Mouse (Mus musculus): ENCODE measurements around the gene Cmss1.

Cmss1 gene

DNA sequence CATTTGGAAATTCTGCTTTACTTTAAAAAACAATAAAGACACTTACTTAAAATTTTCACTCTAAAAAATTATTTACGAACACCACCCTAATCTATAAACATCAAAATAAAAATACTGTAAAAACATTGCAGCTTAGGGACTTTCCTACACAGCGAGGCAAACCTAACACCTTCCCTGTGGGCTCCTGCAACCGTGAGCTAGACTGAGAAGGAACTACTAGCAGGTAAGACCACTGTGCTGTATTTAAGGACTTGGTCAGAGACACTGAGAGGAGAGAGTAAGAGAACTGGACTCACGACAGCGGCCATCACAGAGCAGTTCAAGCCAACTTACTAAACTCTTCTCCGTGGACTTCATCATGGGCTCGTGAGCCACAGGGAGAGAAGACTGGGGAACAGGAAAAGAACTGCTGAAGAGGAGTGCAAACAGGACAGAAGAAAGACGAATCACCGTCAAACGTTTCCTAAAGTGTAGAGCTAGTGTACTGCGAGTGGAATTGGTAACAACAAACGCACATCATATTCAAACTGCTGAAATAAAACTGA, 136.3 kb downstream of the Cmss1 start:
- DNase-seq = no peak

- no peak for DNase-seq
These were observed 136.8 kb downstream of the Cmss1 start for GRCm38 (mm10) chr16:57469869-57470268.

- DNase-seq = no peak
These were observed 137.4 kb downstream of the Cmss1 start for GRCm38 (mm10) chr16:57469301-57469700.

DNA sequence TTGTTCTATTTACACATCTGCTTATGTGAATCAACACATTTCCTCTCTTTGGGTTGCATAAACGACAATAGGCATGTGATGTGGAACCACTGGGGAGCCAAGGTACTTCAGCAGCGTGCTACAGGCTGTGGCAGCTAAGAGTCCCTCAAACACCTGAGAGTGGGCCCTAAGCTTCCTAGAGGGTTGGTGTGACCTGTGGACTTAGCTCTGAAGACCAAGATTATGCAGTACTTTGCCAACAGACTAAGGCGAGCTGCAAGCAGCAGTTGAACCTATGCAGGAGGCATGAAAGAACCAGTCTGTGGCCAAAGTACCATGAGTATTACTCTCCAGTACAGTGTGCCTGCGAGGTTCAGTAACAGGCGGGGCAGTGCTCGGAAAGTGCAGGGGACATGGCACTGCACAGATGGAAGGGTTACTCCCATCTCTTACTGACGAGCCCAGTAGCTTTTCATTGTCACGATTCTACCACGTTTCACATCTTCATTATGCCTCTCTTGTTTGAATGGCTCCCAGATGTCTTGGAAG, 141.2 kb downstream of the Cmss1 start:
- no peak for DNase-seq

- DNase-seq = no peak
These were observed 150.7 kb downstream of the Cmss1 start for GRCm38 (mm10) chr16:57456003-57456402.

- no peak for DNase-seq
These were observed 151.1 kb downstream of the Cmss1 start for GRCm38 (mm10) chr16:57455573-57455972.

DNA sequence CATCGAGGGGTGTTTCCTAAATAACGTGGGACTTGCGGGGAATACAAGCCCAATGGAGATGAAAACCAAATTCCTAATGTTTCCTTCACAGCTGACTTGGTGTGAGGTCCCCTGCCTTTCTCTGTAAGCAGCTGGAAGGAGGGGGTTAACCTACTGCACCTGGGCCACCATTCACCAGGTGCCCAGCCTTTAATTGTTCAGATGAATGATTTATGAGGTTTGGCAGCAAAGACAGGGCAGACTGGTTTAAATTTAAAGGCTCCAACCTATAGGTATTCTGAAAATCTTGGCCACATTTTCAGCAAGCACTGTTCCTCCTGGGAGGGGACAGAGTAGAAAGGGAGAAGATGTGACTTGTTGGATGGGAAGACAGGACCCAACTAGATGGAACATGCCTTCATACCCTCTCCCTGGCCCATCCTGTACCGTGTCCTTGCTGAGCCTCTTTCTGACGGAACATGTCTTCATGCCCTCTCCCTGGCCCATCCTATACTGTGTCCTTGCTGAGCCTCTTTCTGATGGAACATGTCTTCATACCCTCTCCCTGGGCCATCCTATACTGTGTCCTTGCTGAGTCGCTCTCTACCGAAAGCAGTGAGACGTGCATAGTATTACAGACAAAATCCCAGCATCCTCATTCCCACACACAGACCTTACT, 152.4 kb downstream of the Cmss1 start:
- no peak for DNase-seq

GRCm38 (mm10) chr16:57453009-57453408, 153.7 kb downstream of the Cmss1 start:
- no peak for DNase-seq

DNA sequence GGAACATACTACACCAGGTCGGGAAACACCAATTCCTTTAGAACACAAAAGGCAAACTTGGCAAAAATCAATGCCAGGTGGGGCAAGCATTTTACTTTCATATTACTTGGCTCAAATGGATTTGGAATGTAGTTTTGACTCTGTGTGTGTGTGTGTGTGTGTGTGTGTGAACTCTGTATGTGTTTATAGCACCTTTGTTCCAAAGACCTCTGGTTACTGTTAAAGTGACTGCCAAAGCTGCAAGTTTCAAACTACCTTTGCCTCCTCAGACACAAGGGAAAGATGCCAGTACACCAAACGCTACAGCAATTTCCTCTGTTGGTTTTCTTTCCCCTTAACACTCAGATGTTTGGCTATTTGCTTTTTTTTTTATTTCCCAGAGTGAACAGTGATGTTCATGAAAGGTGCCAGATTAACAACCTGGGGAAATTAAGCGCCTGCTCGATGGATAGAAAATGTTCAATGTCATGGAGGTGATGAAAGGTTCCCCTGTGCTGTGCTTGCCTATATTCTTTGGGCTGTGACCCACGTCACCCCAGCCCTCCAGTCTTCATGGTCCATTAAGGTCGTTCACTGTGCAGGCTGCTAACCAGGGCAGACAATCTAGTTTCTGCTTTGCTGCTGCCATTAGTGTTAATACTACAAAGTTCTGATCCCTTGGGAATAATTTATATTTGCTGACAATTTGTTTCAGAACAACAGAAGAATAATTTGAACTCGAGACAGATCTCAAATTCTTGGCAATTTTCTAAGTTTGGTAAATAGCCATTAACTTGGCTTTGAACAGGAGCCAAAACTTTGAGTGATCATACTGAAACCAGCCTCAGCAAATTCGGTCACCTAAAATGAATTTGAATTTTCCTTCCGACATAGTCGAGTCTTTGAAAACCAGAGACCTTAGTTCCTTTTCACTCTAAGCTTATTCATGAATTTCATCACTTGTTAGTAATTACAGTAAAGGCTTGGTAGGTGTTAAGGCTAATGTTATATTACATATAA, 161.3 kb downstream of the Cmss1 start:
- peak in 1 of 2 experiments; percentile 48 for DNase-seq

DNA sequence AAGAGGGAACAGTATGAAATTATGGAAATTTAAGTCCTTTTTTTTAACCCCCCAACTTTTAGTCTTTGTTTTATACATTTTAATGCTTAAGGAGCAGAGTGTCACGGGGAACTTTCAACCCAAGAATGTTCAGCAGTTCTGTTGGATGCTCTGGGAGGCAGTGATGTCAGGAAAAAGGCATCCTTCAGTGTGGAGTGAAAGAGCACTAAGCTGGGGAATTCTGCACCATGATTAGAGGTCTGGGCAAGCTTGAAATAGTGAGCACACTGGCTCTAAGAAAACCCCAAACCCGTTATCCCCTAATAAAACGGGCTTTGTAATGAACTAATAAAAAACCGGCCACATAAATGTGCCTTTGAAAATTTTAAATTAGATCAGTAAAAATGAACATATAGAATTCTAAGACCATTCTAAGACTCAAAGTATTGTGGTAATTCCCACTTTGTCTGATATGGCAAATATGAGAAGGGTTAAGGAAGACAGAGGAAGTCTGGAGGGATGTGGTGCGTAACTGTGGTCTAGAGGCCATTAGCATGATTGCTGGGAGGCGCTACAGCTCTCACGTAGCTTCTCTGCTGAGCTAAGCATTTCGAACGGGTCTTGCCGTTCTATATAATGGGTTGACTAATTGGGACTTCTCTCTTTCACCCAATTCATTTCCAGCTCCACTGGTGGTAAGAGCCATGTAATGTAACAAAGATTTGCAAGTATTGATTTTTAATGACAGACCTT, 165.8 kb downstream of the Cmss1 start:
- DNase-seq = no peak

DNA sequence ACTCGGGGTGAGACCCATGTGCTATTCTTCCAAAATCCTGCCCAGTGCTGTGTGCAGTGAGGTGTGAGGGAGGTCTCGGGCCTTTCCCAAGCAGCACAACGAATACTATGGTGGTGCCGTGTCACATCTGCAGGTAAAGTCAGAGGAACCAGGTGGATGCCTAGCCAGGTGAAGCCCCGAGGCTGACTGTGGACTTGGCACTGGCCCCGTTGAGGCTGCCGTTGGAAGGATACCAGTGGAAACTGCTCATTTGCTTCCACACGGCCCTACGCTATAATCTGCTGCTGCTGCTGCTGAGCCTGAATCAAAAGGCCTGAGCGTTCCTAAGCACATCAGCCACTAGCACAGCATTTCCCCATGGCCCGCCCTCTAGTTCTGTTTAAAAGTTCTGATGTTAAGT, 167.5 kb downstream of the Cmss1 start:
- peak; percentile 33 to 49 for DNase-seq

GRCm38 (mm10) chr16:57438288-57438685, 168.4 kb downstream of the Cmss1 start:
- no peak for DNase-seq

GRCm38 (mm10) chr16:57437523-57438287, 169.0 kb downstream of the Cmss1 start:
- DNase-seq = no peak

DNA sequence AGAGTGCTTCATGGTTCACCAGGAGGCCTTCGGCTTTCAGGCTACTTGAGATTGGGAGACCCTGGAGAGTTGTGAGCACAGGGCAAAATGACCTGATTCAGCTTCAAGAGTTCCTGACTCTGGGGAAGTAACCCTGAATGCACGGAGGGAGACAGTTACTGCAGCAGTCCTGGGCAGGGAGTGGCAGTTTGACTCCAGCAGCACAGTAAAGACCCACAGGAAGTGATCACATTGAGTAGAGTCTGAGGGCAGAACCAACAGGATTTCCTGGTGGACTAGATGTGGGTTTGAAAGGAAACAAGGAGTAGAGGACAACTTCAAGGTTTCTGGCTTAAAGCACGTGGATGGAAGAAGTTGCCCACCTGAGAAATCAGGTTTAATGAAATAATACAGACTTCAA, 172.0 kb downstream of the Cmss1 start:
- DNase-seq = no peak

DNA sequence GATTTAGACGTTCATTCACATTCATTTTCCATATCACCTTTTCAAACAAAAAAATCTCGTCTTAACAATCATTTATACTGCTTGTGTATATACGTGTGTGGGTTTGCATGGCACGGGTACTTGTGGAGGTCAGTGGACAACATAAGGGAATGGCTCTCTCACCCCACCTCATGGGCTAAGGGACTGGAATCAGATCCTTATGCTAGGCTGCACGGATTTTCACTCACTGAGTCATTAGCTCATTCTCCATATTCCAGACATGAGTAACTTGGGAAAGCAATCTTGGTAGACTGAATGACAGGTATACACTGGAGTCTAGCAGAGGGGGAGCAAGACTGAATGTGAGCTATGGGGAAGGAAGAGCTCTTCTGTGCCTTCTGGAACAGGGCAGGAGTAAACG, 173.0 kb downstream of the Cmss1 start:
- DNase-seq = no peak

DNA sequence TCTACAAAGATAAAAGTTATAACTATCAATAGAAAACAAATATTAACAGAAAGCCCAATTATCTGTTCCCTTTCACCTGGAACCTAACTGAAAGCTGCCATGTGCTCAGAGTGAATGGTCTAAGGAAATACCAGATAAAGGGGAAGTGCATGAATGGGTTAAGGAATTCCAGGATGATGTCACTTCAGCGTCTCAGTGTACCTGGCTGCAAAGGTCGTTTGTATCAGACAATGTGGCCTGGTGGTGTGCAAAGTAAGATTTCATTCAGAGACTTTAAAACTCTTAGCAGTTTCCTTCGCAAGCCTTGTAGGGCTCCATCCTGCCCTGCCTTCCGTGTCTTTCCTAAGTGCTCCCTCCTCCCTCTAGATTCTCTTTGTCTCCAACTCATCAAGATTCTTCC, 173.5 kb downstream of the Cmss1 start:
- no peak for DNase-seq

DNA sequence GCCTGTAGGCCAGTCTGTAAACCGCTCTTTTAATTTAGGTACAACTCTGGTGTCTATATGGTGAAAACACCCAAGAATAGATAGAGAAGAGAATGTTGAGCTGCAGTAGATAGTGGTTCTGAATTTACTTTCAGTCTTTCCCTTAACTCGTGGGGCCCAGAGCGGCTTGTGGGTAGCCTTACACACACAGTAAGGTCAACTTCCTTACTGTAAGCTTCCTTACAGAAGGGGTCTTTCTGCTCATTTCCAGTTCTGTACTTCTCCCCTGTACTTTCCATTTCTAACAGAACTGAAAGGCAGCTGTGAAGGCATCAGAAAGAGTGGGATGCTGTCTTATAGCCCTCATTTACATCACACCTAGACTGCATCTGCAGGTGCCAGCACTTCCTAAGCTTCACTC, 175.4 kb downstream of the Cmss1 start:
- no peak for DNase-seq

GRCm38 (mm10) chr16:57428977-57429376, 177.7 kb downstream of the Cmss1 start:
- no peak for DNase-seq

- peak in 1 of 2 experiments; percentile 22 for DNase-seq
These were observed 179.0 kb downstream of the Cmss1 start for GRCm38 (mm10) chr16:57427516-57428285.

DNA sequence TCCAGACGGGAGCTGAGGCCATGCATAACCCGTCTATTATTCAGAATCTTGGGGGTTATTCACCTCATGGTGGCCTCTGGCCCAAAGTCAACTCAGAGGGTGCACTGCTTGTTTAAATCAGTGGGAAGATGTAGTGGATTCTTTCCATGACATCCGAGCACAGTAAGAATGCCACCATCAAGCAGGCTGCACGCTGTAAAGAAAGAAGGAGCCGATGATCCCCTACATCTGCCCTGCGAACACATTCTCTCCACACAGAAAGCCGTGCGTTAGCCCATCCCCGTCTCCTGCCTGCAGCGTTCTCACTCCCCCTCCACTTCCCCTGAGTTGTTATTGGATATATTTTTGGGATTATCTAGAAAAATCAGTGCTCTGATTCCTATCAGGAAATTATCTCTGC, 180.0 kb downstream of the Cmss1 start:
- DNase-seq = no peak

Data from kidney, postnatal 25 days (tissue).